Mouse (Mus musculus): ENCODE results near the gene Abcc8. TPM values are rescaled to one million over a fixed set of nuclear protein-coding genes. Genes with fewer than 3 reads are reported as not detected.

Abcc8 gene
- total and polyA plus RNA-seq, 3 experiments, result 0.11 TPM; not detected in 2

DNA sequence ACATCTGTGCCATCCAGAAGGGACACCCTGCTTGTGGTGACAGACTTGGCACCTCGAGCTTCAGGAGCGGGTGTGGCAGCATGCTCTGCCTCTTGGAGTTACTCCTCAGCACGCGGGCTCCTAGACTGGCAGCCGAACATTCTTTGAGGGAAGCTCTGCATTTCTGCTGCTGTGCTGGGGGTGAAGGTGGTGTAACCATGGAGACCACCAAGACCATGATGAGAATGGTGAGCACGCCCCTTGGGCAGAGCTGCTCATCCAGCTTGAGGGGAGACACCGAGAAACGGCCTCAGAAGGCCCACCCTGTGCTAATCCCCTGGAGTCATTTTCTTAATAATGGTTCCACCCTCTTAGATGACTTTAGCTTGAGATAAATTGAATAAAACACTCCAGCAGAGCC lies 87.0 kb downstream of the Abcc8 start:
- TF ChIP-seq GATA2 (IDR thresholded peaks at IDR 0.05; ENCODE audit: borderline replicate concordance, low read depth, low read length) (no peak), CTCF (IDR thresholded peaks at IDR 0.05; ENCODE audit: low read depth, low read length) (no peak), TAL1 (conservative IDR thresholded peaks at IDR 0.05; ENCODE audit: low read depth, low read length) (no peak), POLR2AphosphoS5 (IDR thresholded peaks at IDR 0.05; ENCODE audit: insufficient replicate concordance, low read depth, low read length) (no peak), GATA1 (IDR thresholded peaks at IDR 0.05; ENCODE audit: borderline replicate concordance, low read length) (no peak)
- H3K4me3 ChIP-seq (ENCODE audit: low read depth, low read length), result no peak overlapping the region
- H3K4me1 ChIP-seq (ENCODE audit: insufficient read depth, low read depth, low read length), result no peaks in the 10 kb centered on the region
- DNase-seq (ENCODE audit: low spot score) (no peak), ATAC-seq (ENCODE audit: extremely low read depth, insufficient number of reproducible peaks, low FRiP score, poor library complexity, severe bottlenecking) (no peak)
- peaks cover 37% of the 10 kb centered on the region for H3K27me3 ChIP-seq (ENCODE audit: insufficient read depth, low read length)
- no peaks in the 10 kb centered on the region for H3K9me3 ChIP-seq (replicated peaks)
- H3K36me3 ChIP-seq (replicated peaks), result no peaks in the 10 kb centered on the region

DNA sequence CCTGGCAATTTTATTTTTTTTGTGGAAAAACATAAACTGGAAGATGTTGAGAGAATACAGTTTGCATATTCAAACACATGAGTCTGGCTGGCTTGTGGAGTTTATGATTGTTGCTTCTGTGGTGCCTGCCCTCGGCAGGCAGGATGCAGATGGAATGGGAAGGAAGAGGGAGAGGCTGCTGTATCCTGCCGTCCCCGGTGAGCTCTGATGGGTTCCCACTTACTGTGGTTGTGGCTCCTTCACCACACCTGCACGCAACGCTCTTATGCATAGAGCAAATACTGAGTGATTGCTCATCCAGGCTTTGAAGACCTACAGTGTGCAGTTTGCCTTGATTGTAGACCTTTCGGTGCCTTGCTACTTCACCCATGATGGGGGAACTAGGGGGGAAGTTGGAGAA lies 91.6 kb downstream of the Abcc8 start:
- ATAC-seq (ENCODE audit: extremely low read depth, insufficient number of reproducible peaks, low FRiP score, poor library complexity, severe bottlenecking) (no peak), DNase-seq (ENCODE audit: low spot score) (no peak)
- TF ChIP-seq CTCF (IDR thresholded peaks at IDR 0.05; ENCODE audit: low read depth, low read length), result no peak
- TF ChIP-seq GATA2 (IDR thresholded peaks at IDR 0.05; ENCODE audit: borderline replicate concordance, low read depth, low read length), result no peak
- no peak for TF ChIP-seq TAL1 (conservative IDR thresholded peaks at IDR 0.05; ENCODE audit: low read depth, low read length)
- TF ChIP-seq GATA1 (IDR thresholded peaks at IDR 0.05; ENCODE audit: borderline replicate concordance, low read length), result no peak
- TF ChIP-seq POLR2AphosphoS5 (IDR thresholded peaks at IDR 0.05; ENCODE audit: insufficient replicate concordance, low read depth, low read length), result no peak
- peaks cover 22% of the 10 kb centered on the region for H3K36me3 ChIP-seq (replicated peaks)
- no peaks in the 10 kb centered on the region for H3K9me3 ChIP-seq (replicated peaks)
- peaks cover 24% of the 10 kb centered on the region for H3K27me3 ChIP-seq (ENCODE audit: insufficient read depth, low read length)
- no peak overlapping the region for H3K4me3 ChIP-seq (ENCODE audit: low read depth, low read length)
- peaks cover 7% of the 10 kb centered on the region for H3K4me1 ChIP-seq (ENCODE audit: insufficient read depth, low read depth, low read length)

DNA sequence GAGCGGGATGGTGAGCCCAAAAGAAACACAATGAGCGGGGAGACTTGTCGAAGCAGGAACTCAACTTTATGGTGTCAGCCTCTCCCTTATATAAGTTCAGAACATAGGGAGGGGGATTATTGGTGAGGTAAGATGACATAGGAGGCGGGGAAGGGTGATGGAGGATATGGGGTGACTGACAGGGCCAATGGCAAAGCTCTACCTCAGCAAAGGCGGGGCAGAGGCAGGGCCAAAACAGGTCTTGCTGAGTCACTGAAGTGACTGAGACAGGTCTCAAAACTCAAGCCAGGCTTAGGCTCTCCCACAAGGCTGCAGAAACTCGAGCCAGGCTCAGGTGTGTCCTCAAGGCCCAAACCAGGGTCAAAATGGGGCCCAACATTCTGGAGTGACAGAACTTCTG lies 93.5 kb downstream of the Abcc8 start:
- ATAC-seq (ENCODE audit: extremely low read depth, insufficient number of reproducible peaks, low FRiP score, poor library complexity, severe bottlenecking) (no peak), DNase-seq (ENCODE audit: low spot score) (no peak)
- Histone ChIP-seq H3K9me3 (replicated peaks) (no peaks in the 10 kb centered on the region), H3K27me3 (ENCODE audit: insufficient read depth, low read length) (peaks cover 11% of the 10 kb centered on the region), H3K4me3 (ENCODE audit: low read depth, low read length) (no peak overlapping the region), H3K36me3 (replicated peaks) (peaks cover 40% of the 10 kb centered on the region), H3K4me1 (ENCODE audit: insufficient read depth, low read depth, low read length) (peaks cover 7% of the 10 kb centered on the region)
- no peak for TF ChIP-seq GATA2 (IDR thresholded peaks at IDR 0.05; ENCODE audit: borderline replicate concordance, low read depth, low read length)
- TF ChIP-seq TAL1 (conservative IDR thresholded peaks at IDR 0.05; ENCODE audit: low read depth, low read length), result no peak
- no peak for TF ChIP-seq CTCF (IDR thresholded peaks at IDR 0.05; ENCODE audit: low read depth, low read length)
- no peak for TF ChIP-seq POLR2AphosphoS5 (IDR thresholded peaks at IDR 0.05; ENCODE audit: insufficient replicate concordance, low read depth, low read length)
- TF ChIP-seq GATA1 (IDR thresholded peaks at IDR 0.05; ENCODE audit: borderline replicate concordance, low read length), result no peak

DNA sequence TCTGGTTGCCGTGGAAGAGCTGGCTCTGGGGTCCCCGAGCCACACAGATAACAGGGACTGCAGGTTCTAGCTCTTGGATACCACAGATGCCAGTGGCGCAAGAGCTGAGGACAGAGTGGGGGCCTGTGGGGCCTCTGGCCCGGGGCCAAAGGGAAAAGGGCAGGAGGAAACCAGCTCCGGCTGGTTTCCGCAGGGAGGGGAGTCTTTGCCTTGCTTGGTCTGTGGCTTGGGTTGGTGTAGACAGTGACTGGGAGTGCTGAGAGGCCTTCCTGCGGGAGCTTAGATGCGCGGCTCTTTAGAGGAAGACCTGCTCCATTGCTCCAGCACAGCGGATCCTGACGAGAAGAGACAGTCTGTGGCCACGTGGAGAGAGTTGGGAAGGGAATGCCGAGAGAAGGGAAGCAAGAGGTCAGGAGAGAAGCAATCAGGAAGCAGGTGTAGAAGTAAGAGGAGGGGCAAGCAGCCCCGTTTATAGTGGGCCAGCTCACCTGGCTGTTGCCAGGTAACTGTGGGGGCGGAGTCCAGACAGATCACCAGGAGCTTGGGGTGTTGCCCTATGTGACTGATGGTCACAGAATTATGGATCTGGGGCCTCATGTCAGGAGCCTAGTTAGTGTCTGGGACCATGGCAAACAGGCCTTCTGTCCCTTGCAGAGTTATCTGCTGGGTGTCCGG lies 94.9 kb downstream of the Abcc8 start:
- Histone ChIP-seq H3K9me3 (replicated peaks) (no peaks in the 10 kb centered on the region), H3K27me3 (ENCODE audit: insufficient read depth, low read length) (0 out of 2 replicates have a peak, but pooled peaks cover 2% of the 10 kb centered on the region), H3K4me3 (ENCODE audit: low read depth, low read length) (no peak overlapping the region), H3K36me3 (replicated peaks) (peaks cover 54% of the 10 kb centered on the region), H3K4me1 (ENCODE audit: insufficient read depth, low read depth, low read length) (peaks cover 7% of the 10 kb centered on the region)
- TF ChIP-seq POLR2AphosphoS5 (IDR thresholded peaks at IDR 0.05; ENCODE audit: insufficient replicate concordance, low read depth, low read length), result no peak
- TF ChIP-seq TAL1 (conservative IDR thresholded peaks at IDR 0.05; ENCODE audit: low read depth, low read length), result no peak
- no peak for TF ChIP-seq GATA1 (IDR thresholded peaks at IDR 0.05; ENCODE audit: borderline replicate concordance, low read length)
- TF ChIP-seq GATA2 (IDR thresholded peaks at IDR 0.05; ENCODE audit: borderline replicate concordance, low read depth, low read length), result no peak
- TF ChIP-seq CTCF (IDR thresholded peaks at IDR 0.05; ENCODE audit: low read depth, low read length), result no peak
- ATAC-seq (ENCODE audit: extremely low read depth, insufficient number of reproducible peaks, low FRiP score, poor library complexity, severe bottlenecking), result no peak
- DNase-seq (ENCODE audit: low spot score), result no peak

DNA sequence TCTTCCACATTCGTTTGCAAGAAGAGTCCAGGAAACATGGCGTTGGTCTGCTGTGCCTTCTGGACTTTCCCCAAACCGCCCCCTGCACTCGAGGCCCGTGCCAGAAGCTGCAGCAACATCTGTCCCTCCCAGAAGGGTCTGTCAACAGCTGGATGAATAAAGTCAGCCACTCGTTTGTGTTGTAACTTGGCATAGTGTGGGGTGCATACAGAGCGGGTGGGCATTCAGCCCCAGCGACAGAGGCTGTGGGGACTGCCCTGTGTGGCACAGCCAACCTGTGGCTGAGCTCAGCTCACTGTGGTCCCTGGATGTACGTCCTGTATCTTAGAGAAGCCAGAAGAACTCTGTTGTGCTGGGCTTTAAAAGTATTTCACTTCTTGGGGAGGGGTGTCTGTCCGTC lies 95.8 kb downstream of the Abcc8 start:
- H3K4me1 ChIP-seq (ENCODE audit: insufficient read depth, low read depth, low read length), result peaks cover 7% of the 10 kb centered on the region
- H3K9me3 ChIP-seq (replicated peaks), result no peaks in the 10 kb centered on the region
- ATAC-seq (ENCODE audit: extremely low read depth, insufficient number of reproducible peaks, low FRiP score, poor library complexity, severe bottlenecking) (no peak), DNase-seq (ENCODE audit: low spot score) (no peak)
- H3K36me3 ChIP-seq (replicated peaks), result peaks cover 64% of the 10 kb centered on the region
- no peak overlapping the region for H3K4me3 ChIP-seq (ENCODE audit: low read depth, low read length)
- no peak for TF ChIP-seq GATA1 (IDR thresholded peaks at IDR 0.05; ENCODE audit: borderline replicate concordance, low read length)
- no peak for TF ChIP-seq TAL1 (conservative IDR thresholded peaks at IDR 0.05; ENCODE audit: low read depth, low read length)
- no peak for TF ChIP-seq GATA2 (IDR thresholded peaks at IDR 0.05; ENCODE audit: borderline replicate concordance, low read depth, low read length)
- TF ChIP-seq POLR2AphosphoS5 (IDR thresholded peaks at IDR 0.05; ENCODE audit: insufficient replicate concordance, low read depth, low read length), result no peak
- no peak for TF ChIP-seq CTCF (IDR thresholded peaks at IDR 0.05; ENCODE audit: low read depth, low read length)
- 0 out of 2 replicates have a peak, but pooled peaks cover 2% of the 10 kb centered on the region for H3K27me3 ChIP-seq (ENCODE audit: insufficient read depth, low read length)

DNA sequence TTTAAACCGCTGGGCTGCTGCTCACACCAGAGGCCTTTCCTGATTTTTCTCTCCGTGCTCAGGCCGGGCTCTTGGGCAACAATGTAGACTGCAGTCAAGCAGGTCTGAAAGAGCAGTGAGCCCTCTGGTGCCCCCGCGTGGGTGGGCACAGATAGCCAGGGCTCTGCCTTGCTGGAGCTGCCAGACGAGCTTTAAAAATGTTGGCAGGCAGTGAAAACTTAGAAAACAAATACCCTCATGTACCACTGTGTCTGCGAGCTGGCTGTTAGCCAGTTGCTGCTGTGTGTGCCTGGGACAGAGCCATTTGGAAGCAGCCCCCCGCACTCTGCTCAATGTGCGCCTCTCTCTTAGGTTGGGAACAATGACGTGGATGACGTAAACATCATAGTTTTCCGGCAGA lies 102.2 kb downstream of the Abcc8 start:
- Histone ChIP-seq H3K9me3 (replicated peaks) (no peaks in the 10 kb centered on the region), H3K36me3 (replicated peaks) (peaks cover 98% of the 10 kb centered on the region), H3K4me1 (ENCODE audit: insufficient read depth, low read depth, low read length) (peaks cover 2% of the 10 kb centered on the region), H3K4me3 (ENCODE audit: low read depth, low read length) (no peak overlapping the region), H3K27me3 (ENCODE audit: insufficient read depth, low read length) (no peaks in the 10 kb centered on the region)
- DNase-seq (ENCODE audit: low spot score) (no peak), ATAC-seq (ENCODE audit: extremely low read depth, insufficient number of reproducible peaks, low FRiP score, poor library complexity, severe bottlenecking) (no peak)
- no peak for TF ChIP-seq POLR2AphosphoS5 (IDR thresholded peaks at IDR 0.05; ENCODE audit: insufficient replicate concordance, low read depth, low read length)
- no peak for TF ChIP-seq TAL1 (conservative IDR thresholded peaks at IDR 0.05; ENCODE audit: low read depth, low read length)
- no peak for TF ChIP-seq CTCF (IDR thresholded peaks at IDR 0.05; ENCODE audit: low read depth, low read length)
- TF ChIP-seq GATA1 (IDR thresholded peaks at IDR 0.05; ENCODE audit: borderline replicate concordance, low read length), result no peak
- no peak for TF ChIP-seq GATA2 (IDR thresholded peaks at IDR 0.05; ENCODE audit: borderline replicate concordance, low read depth, low read length)

Data from G1E (cell line).